Mouse (Mus musculus) heart, postnatal 0 days (tissue): ENCODE measurements at regions not wholly inside any gene's neighbourhood (a gene's known extent, or its start where the extent isn't known, plus 50 kb on each side); places are given as distances from the start of the nearest gene placed in this dataset.

Experiments
- ATAC-seq: fragments of 200-750 bp; cut with Nextera tagmentation; 2 replicates; pipeline ENCODE4 v1.8.0; 2017; ENCODE audit warnings: low read depth, moderate number of reproducible peaks, moderate library complexity; ENCODE audit not compliant: insufficient read depth
- DNase-seq: peaks from one replicate; pipeline ENCODE4 v3.0.0-alpha.2; 2016; ENCODE audit warnings: low spot score
- H3K27ac ChIP-seq: fragments of 300-500 bp; sonication (generic); 2 replicates; pipeline ENCODE4 v1.5.1; 2014; ENCODE audit warnings: low read depth, mild to moderate bottlenecking
- H3K27me3 ChIP-seq: fragments of 300-500 bp; sonication (generic); 2 replicates; pipeline ENCODE4 v1.6.1; 2014; ENCODE audit warnings: low read length, mixed read lengths; ENCODE audit not compliant: control insufficient read depth, insufficient read depth
- H3K36me3 ChIP-seq: fragments of 300-500 bp; sonication (generic); replicated peaks from 2 replicates; pipeline ENCODE4 v1.6.1; 2014; ENCODE audit warnings: low read length, mixed read lengths; ENCODE audit not compliant: control insufficient read depth, insufficient read depth
- H3K4me1 ChIP-seq: fragments of 300-500 bp; sonication (generic); 2 replicates; pipeline ENCODE4 v1.6.1; 2014; ENCODE audit warnings: antibody characterized with exemption; ENCODE audit not compliant: control insufficient read depth, insufficient read depth
- H3K4me2 ChIP-seq: fragments of 300-500 bp; sonication (generic); 2 replicates; pipeline ENCODE4 v1.6.1; 2014; ENCODE audit warnings: low read depth, mild to moderate bottlenecking, low read length, moderate library complexity
- H3K4me3 ChIP-seq: fragments of 300-500 bp; sonication (generic); 2 replicates; pipeline ENCODE4 v1.5.1; 2014; ENCODE audit warnings: low read depth, low read length
- H3K9ac ChIP-seq: fragments of 300-500 bp; sonication (generic); replicated peaks from 2 replicates; pipeline ENCODE4 v1.6.1; 2014; ENCODE audit warnings: low read depth, low read length, mixed read lengths
- H3K9me3 ChIP-seq: fragments of 300-500 bp; sonication (generic); replicated peaks from 2 replicates; pipeline ENCODE4 v1.6.1; 2016; ENCODE audit warnings: low read length; ENCODE audit not compliant: control insufficient read depth
- CTCF ChIP-seq: IDR thresholded peaks from 2 replicates; pipeline ENCODE4 v1.5.1; 2016; ENCODE audit warnings: antibody characterized with exemption, control low read depth, low read depth
- EP300 ChIP-seq: IDR thresholded peaks from 2 replicates; pipeline ENCODE4 v1.6.1; 2016; ENCODE audit warnings: antibody characterized with exemption, low read depth
- WGBS: fragments of 180-500 bp; shearing (Covaris S2); extraction: QIAGEN DNeasy Blood & Tissue Kit; methylation state at CpG from one replicate; pipeline ENCODE4 v1.1.7; 2014; 5-methylcytosine and 5-hydroxymethylcytosine counted together

DNA sequence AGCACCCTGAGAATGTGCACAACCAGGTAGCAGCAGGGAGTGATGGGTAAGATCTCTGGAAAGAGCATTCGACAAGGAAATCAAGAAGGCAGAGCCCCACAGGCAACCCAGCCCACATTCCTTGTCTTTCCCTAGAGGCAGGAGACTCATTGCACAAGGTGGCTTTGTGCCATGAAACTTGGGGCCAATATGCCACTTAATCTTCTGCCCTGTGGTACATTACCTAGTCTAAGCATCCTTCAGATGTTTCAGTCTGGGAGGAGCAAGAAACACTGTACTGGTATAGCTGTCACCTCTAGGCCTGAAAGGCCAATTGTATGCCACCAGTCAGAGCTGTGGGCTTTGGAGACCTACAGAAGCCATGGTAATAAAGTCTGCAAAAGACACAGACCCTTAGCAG lies 522.4 kb upstream of the Lrrc6 start:
- Histone ChIP-seq H3K9ac (no peak overlapping the region), H3K4me3 (no peak overlapping the region), H3K27ac (no peak overlapping the region), H3K9me3 (peaks cover 6% of the 10 kb centered on the region), H3K27me3 (no peaks in the 10 kb centered on the region), H3K4me2 (no peak overlapping the region), H3K4me1 (peaks cover 8% of the 10 kb centered on the region; the same call in 1 of the 2 replicates), H3K36me3 (no peaks in the 10 kb centered on the region)
- DNase-seq = no peak
- no peak for ATAC-seq
- WGBS = 91% methylated on average over 1 of the region's 1 CpGs
- no peak for TF ChIP-seq EP300
- no peak for TF ChIP-seq CTCF

GRCm38 (mm10) chr15:67021391-67021790 lies 520.7 kb upstream of the Lrrc6 start:
- Histone ChIP-seq H3K9ac (no peak overlapping the region), H3K27ac (no peak overlapping the region), H3K4me1 (peaks cover 16% of the 10 kb centered on the region; the same call in 1 of the 2 replicates), H3K9me3 (peaks cover 6% of the 10 kb centered on the region; the same call in 1 of the 2 replicates), H3K27me3 (no peaks in the 10 kb centered on the region), H3K36me3 (no peaks in the 10 kb centered on the region), H3K4me3 (no peak overlapping the region), H3K4me2 (no peak overlapping the region)
- TF ChIP-seq EP300 (no peak), CTCF (no peak)
- ATAC-seq (no peak), DNase-seq (no peak)
- WGBS = 73% methylated on average over 5 of the region's 5 CpGs

- no peaks in the 10 kb centered on the region for H3K36me3 ChIP-seq
- ATAC-seq (no peak), DNase-seq (no peak)
- 94% methylated on average over 1 of the region's 1 CpGs for WGBS
- H3K4me1 ChIP-seq = peaks cover 18% of the 10 kb centered on the region; the same call in 1 of the 2 replicates
- H3K9ac ChIP-seq = no peak overlapping the region
- no peak overlapping the region for H3K4me3 ChIP-seq
- H3K9me3 ChIP-seq = peaks cover 6% of the 10 kb centered on the region; the same call in 1 of the 2 replicates
- TF ChIP-seq CTCF = no peak
- no peak for TF ChIP-seq EP300
- no peak overlapping the region for H3K4me2 ChIP-seq
- H3K27ac ChIP-seq = peak overlapping the region; percentile 72
- H3K27me3 ChIP-seq = no peaks in the 10 kb centered on the region
Observed at GRCm38 (mm10) chr15:67019891-67020290, 519.2 kb upstream of the Lrrc6 start.

DNA sequence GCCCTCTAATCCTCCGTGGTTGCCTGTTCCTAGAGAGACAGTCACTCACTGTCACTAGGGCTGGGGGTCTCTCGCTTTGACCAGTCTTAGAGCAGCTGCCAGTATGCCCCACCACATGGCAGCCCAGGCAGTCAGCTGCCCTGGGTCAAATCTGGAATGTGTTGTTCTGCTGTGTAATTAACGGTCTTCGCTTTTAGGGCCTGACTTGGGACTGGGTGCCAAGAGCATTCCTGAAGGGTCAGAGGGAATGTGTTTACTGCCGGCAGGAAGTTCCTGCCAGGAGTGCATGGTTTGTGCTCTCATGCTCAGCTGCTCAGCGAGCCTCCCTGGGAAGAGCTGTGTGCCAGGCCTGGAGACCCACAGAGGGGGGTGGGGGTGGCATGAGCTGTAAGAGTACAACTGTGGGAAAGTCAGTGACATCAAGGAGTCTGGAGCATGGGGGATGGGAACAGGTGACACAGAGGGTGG lies 518.5 kb upstream of the Lrrc6 start:
- Histone ChIP-seq H3K36me3 (no peaks in the 10 kb centered on the region), H3K4me1 (peaks cover 20% of the 10 kb centered on the region; the same call in 1 of the 2 replicates), H3K9me3 (peaks cover 6% of the 10 kb centered on the region; the same call in 1 of the 2 replicates), H3K4me3 (no peak overlapping the region), H3K27ac (peak overlapping the region; percentile 72), H3K27me3 (no peaks in the 10 kb centered on the region), H3K9ac (no peak overlapping the region), H3K4me2 (no peak overlapping the region)
- TF ChIP-seq EP300 (peak; percentile 32; the same call in 1 of the 2 replicates), CTCF (no peak)
- DNase-seq (peak; percentile 58), ATAC-seq (peak; percentile 88)
- 15% methylated on average over 6 of the region's 6 CpGs for WGBS
